Mouse (Mus musculus) CH12.LX (cell line): ENCODE measurements around the gene Nectin2. TPM values are rescaled to one million over a fixed set of nuclear protein-coding genes. Genes with fewer than 3 reads are reported as not detected.

Experiments used
- DNase-seq: peaks from one replicate; pipeline ENCODE4 v3.0.0-alpha.2; 2013; ENCODE audit errors: extremely low read depth
- H3K27ac ChIP-seq: 2 replicates; pipeline ENCODE4 v1.5.1; 2012; ENCODE audit warnings: low read depth, mild to moderate bottlenecking, control low read depth, moderate library complexity; ENCODE audit not compliant: insufficient read depth
- H3K27me3 ChIP-seq: replicated peaks from 2 replicates; pipeline ENCODE3; 2012; ENCODE audit warnings: inconsistent platforms
- H3K36me3 ChIP-seq, 2 experiments: replicated peaks in 1 of 2; 2 replicates each; pipeline versions ENCODE3 to v1.6.1; 2012; ENCODE audit warnings: inconsistent platforms in 1 of 2, low read length in 1 of 2, mild to moderate bottlenecking in 1 of 2, mixed read lengths in 1 of 2, moderate library complexity in 1 of 2; ENCODE audit not compliant: control insufficient read depth in 1 of 2, insufficient read depth in 1 of 2
- H3K4me1 ChIP-seq, 2 experiments: 2 replicates each; pipeline ENCODE4 v1.6.1; 2012; ENCODE audit warnings: inconsistent platforms in 1 of 2, moderate library complexity in 1 of 2; ENCODE audit not compliant: insufficient read depth in 2 of 2, control insufficient read depth in 1 of 2
- H3K4me2 ChIP-seq: 2 replicates; pipeline ENCODE4 v1.6.1; 2012; ENCODE audit warnings: low read depth, mild to moderate bottlenecking, control low read depth; ENCODE audit not compliant: poor library complexity, insufficient read depth, severe bottlenecking
- H3K4me3 ChIP-seq, 3 experiments: fragments of 150-350 bp in 1 of 3; sonication (generic) in 1 of 3; replicated peaks in 1 of 3; 2 replicates each; pipeline versions ENCODE3 to v1.5.1; 2011 to 2012; ENCODE audit warnings: low read depth in 2 of 3, low read length in 2 of 3, mild to moderate bottlenecking in 2 of 3, moderate library complexity in 2 of 3, control low read depth in 1 of 3, improper control_type of control experiment in 1 of 3, inconsistent platforms in 1 of 3, mixed read lengths in 1 of 3; ENCODE audit not compliant: poor library complexity in 1 of 3
- H3K79me2 ChIP-seq: replicated peaks from 2 replicates; pipeline ENCODE4 v1.6.1; 2012; ENCODE audit warnings: mild to moderate bottlenecking, moderate library complexity; ENCODE audit not compliant: control insufficient read depth, poor library complexity, insufficient read depth, severe bottlenecking; ENCODE audit errors: extremely low read depth
- H3K9ac ChIP-seq: 2 replicates; pipeline ENCODE4 v1.6.1; 2012; ENCODE audit warnings: low read depth, mild to moderate bottlenecking, control low read depth, moderate library complexity; ENCODE audit not compliant: insufficient read depth
- H3K9me3 ChIP-seq: replicated peaks from 2 replicates; pipeline ENCODE3; 2012; ENCODE audit warnings: low read length, inconsistent platforms, mixed read lengths
- CHD2 ChIP-seq: IDR thresholded peaks from 2 replicates; pipeline ENCODE4 v1.6.1; 2011; ENCODE audit warnings: low read length, improper control_type of control experiment
- ELF1 ChIP-seq: IDR thresholded peaks from 2 replicates; pipeline ENCODE4 v1.6.1; 2014; ENCODE audit warnings: low read depth, mild to moderate bottlenecking, inconsistent platforms, low read length, improper control_type of control experiment
- EP300 ChIP-seq: IDR thresholded peaks from 2 replicates; pipeline ENCODE4 v1.6.1; 2011; ENCODE audit warnings: low read length, improper control_type of control experiment
- ETS1 ChIP-seq: conservative IDR thresholded peaks from 2 replicates; pipeline ENCODE4 v1.6.1; 2012; ENCODE audit warnings: low read depth, mild to moderate bottlenecking, inconsistent platforms, low read length, improper control_type of control experiment, moderate library complexity
- GABPA ChIP-seq: IDR thresholded peaks from 2 replicates; pipeline ENCODE4 v1.6.1; 2012; ENCODE audit warnings: low read depth, low read length, improper control_type of control experiment, inconsistent platforms; ENCODE audit not compliant: insufficient replicate concordance
- HCFC1 ChIP-seq: IDR thresholded peaks from 2 replicates; pipeline ENCODE4 v1.6.1; 2012; ENCODE audit warnings: low read depth, mild to moderate bottlenecking, inconsistent platforms, low read length, improper control_type of control experiment
- IRF4 ChIP-seq: IDR thresholded peaks from 2 replicates; pipeline ENCODE4 v1.6.1; 2014; ENCODE audit warnings: low read depth, mild to moderate bottlenecking, inconsistent platforms, low read length, improper control_type of control experiment
- MAFK ChIP-seq: IDR thresholded peaks from 2 replicates; pipeline ENCODE4 v1.6.1; 2011; ENCODE audit warnings: low read length, improper control_type of control experiment; ENCODE audit not compliant: insufficient replicate concordance
- MAX ChIP-seq: IDR thresholded peaks from 2 replicates; pipeline ENCODE4 v1.6.1; 2011; ENCODE audit warnings: low read length, improper control_type of control experiment
- MAZ ChIP-seq: IDR thresholded peaks from 2 replicates; pipeline ENCODE4 v1.6.1; 2012; ENCODE audit warnings: low read depth, mild to moderate bottlenecking, inconsistent platforms, low read length, improper control_type of control experiment, moderate library complexity
- MXI1 ChIP-seq: IDR thresholded peaks from 2 replicates; pipeline ENCODE4 v1.6.1; 2011; ENCODE audit warnings: mild to moderate bottlenecking, low read depth, low read length, improper control_type of control experiment
- MYC ChIP-seq: IDR thresholded peaks from 2 replicates; pipeline ENCODE4 v1.6.1; 2011; ENCODE audit warnings: low read depth, mild to moderate bottlenecking, improper control_type of control experiment, low read length
- NELFE ChIP-seq: IDR thresholded peaks from 2 replicates; pipeline ENCODE4 v1.6.1; 2011; ENCODE audit warnings: low read depth, low read length, improper control_type of control experiment
- NRF1 ChIP-seq: IDR thresholded peaks from 2 replicates; pipeline ENCODE4 v1.6.1; 2014; ENCODE audit warnings: low read depth, mild to moderate bottlenecking, inconsistent platforms, low read length, improper control_type of control experiment, moderate library complexity
- PAX5 ChIP-seq: IDR thresholded peaks from 2 replicates; pipeline ENCODE4 v1.6.1; 2012; ENCODE audit warnings: low read length, inconsistent platforms, mixed read lengths
- POLR2A ChIP-seq: IDR thresholded peaks from 2 replicates; pipeline ENCODE4 v1.6.1; 2011; ENCODE audit warnings: low read depth, mild to moderate bottlenecking, improper control_type of control experiment, low read length
- RAD21 ChIP-seq: IDR thresholded peaks from 2 replicates; pipeline ENCODE4 v1.6.1; 2011; ENCODE audit warnings: low read depth, mild to moderate bottlenecking, low read length, improper control_type of control experiment, moderate library complexity
- RCOR1 ChIP-seq: conservative IDR thresholded peaks from 2 replicates; pipeline ENCODE4 v1.6.1; 2012; ENCODE audit warnings: low read depth, mild to moderate bottlenecking, inconsistent platforms, low read length, improper control_type of control experiment
- SIN3A ChIP-seq: IDR thresholded peaks from 2 replicates; pipeline ENCODE4 v1.6.1; 2012; ENCODE audit warnings: low read length, improper control_type of control experiment, inconsistent platforms
- SMC3 ChIP-seq: IDR thresholded peaks from 2 replicates; pipeline ENCODE4 v1.6.1; 2011; ENCODE audit warnings: low read depth, low read length, improper control_type of control experiment
- TBP ChIP-seq: conservative IDR thresholded peaks from 2 replicates; pipeline ENCODE4 v1.6.1; 2011; ENCODE audit warnings: low read depth, low read length, improper control_type of control experiment
- TCF12 ChIP-seq: IDR thresholded peaks from 2 replicates; pipeline ENCODE4 v1.6.1; 2014; ENCODE audit warnings: low read depth, mild to moderate bottlenecking, inconsistent platforms, low read length, improper control_type of control experiment
- UBTF ChIP-seq: IDR thresholded peaks from 2 replicates; pipeline ENCODE4 v1.6.1; 2012; ENCODE audit warnings: low read depth, mild to moderate bottlenecking, inconsistent platforms, low read length, improper control_type of control experiment, moderate library complexity
- USF1 ChIP-seq: IDR thresholded peaks from 2 replicates; pipeline ENCODE4 v1.6.1; 2014; ENCODE audit warnings: low read depth, mild to moderate bottlenecking, inconsistent platforms, low read length, improper control_type of control experiment
- USF2 ChIP-seq: conservative IDR thresholded peaks from 2 replicates; pipeline ENCODE4 v1.6.1; 2011; ENCODE audit warnings: low read depth, low read length, improper control_type of control experiment
- ZC3H11A ChIP-seq: IDR thresholded peaks from 2 replicates; pipeline ENCODE4 v1.6.1; 2012; ENCODE audit warnings: low read depth, mild to moderate bottlenecking, inconsistent platforms, low read length, improper control_type of control experiment
- ZKSCAN1 ChIP-seq: IDR thresholded peaks from 2 replicates; pipeline ENCODE4 v1.6.1; 2012; ENCODE audit warnings: low read depth, inconsistent platforms, low read length, improper control_type of control experiment, borderline replicate concordance
- ZMIZ1 ChIP-seq: IDR thresholded peaks from 2 replicates; pipeline ENCODE4 v1.6.1; 2012; ENCODE audit warnings: low read depth, mild to moderate bottlenecking, inconsistent platforms, low read length, improper control_type of control experiment
- ZNF384 ChIP-seq: IDR thresholded peaks from 2 replicates; pipeline ENCODE4 v1.6.1; 2012; ENCODE audit warnings: low read depth, low read length, improper control_type of control experiment, inconsistent platforms
- dilution Hi-C: fragments of 300-500 bp; cut with MboI; formaldehyde crosslinking; loops from 2 replicates; pipeline ENCODE4 v1.14.3; 2020; ENCODE audit warnings: low sequenced_read_pairs; ENCODE audit not compliant: extremely low pct_unique_long_range_greater_than_20kb, extremely low pct_ligation_motif_present
- in situ Hi-C: fragments of 300-500 bp; cut with MboI; formaldehyde crosslinking; loops from 3 replicates; pipeline ENCODE4 v1.14.3; 2019; ENCODE audit warnings: low sequenced_read_pairs, low pct_ligation_motif_present, low pct_unique_long_range_greater_than_20kb, mixed read lengths
- polyA plus RNA-seq: library from polyadenylated mRNA; unstranded; fragments of >175 nt; gene quantifications from 2 replicates; pipeline ENCODE4 v1.2.1, GENCODE M21; 2012; ENCODE audit warnings: low read depth; ENCODE audit not compliant: insufficient read length
- total RNA-seq, 2 experiments: library from RNA; depleted of rRNA; stranded (reverse); fragments of 300-350 nt in 1 of 2; fragments of >200 nt in 1 of 2; gene quantifications; 2 replicates each; pipeline ENCODE4 v1.2.3; 2012 to 2014

Gene Nectin2
- total and polyA plus RNA-seq, 3 experiments, result 3.0 to 14.1 (median 6.3) TPM

- Histone ChIP-seq H3K9ac (no peak overlapping the region), H3K36me3 (no peaks in the 10 kb centered on the region), H3K79me2 (no peaks in the 10 kb centered on the region), H3K27ac (no peak overlapping the region), H3K4me1 (peaks cover 9 to 33% of the 10 kb centered on the region in 2 experiments), H3K4me3 (no peak overlapping the region), H3K9me3 (peaks cover 3% of the 10 kb centered on the region), H3K27me3 (peaks cover 14% of the 10 kb centered on the region), H3K4me2 (no peak overlapping the region)
- TF ChIP-seq SMC3, result no peak
- no peak for TF ChIP-seq USF1
- no peak for TF ChIP-seq MYC
- no peak for TF ChIP-seq ZNF384
- no peak for TF ChIP-seq ZMIZ1
- no peak for TF ChIP-seq SIN3A
- TF ChIP-seq MXI1, result no peak
- no peak for TF ChIP-seq HCFC1
- no peak for TF ChIP-seq GABPA
- TF ChIP-seq EP300, result no peak
- no peak for TF ChIP-seq MAFK
- TF ChIP-seq ZKSCAN1, result no peak
- no peak for TF ChIP-seq POLR2A
- TF ChIP-seq RCOR1, result no peak
- TF ChIP-seq PAX5, result no peak
- dilution Hi-C loops, result no loop called here
- no peak for DNase-seq
- in situ Hi-C loops, result loop anchor here (5.0 kb wide), 1 partner anchor 36 kb away; no protein-coding TSS in a partner anchor
Measured at GRCm38 (mm10) chr7:19751070-19751383, 744 bp upstream of the Nectin2 start.

- dilution Hi-C loops, result no loop called here
- no peak overlapping the region for H3K27ac ChIP-seq
- H3K79me2 ChIP-seq, result no peaks in the 10 kb centered on the region
- no peak for TF ChIP-seq CHD2
- peak; percentile 49; the same call in 1 of the 2 replicates for TF ChIP-seq MAX
- no peak for TF ChIP-seq PAX5
- TF ChIP-seq ZMIZ1, result no peak
- TF ChIP-seq USF2, result no peak
- no peak for TF ChIP-seq UBTF
- TF ChIP-seq POLR2A, result peak; percentile 40; the same call in 1 of the 2 replicates
- peak; percentile 59 for TF ChIP-seq HCFC1
- peak; percentile 73; the same call in 1 of the 2 replicates for TF ChIP-seq MXI1
- TF ChIP-seq ZC3H11A, result no peak
- peak; percentile 84 for TF ChIP-seq ELF1
- TF ChIP-seq USF1, result no peak
- no peak for TF ChIP-seq ZNF384
- 0 out of 2 replicates have a peak, but pooled peaks have one; percentile 41 for TF ChIP-seq MYC
- TF ChIP-seq RCOR1, result no peak
- 0 out of 2 replicates have a peak, but pooled peaks have one; percentile 40 for TF ChIP-seq NELFE
- peak; percentile 59 for TF ChIP-seq RAD21
- no peak; the same call in 1 of the 2 replicates for TF ChIP-seq NRF1
- TF ChIP-seq GABPA, result no peak
- TF ChIP-seq MAZ, result peak; percentile 63; the same call in 1 of the 2 replicates
- no peak for TF ChIP-seq ETS1
- TF ChIP-seq SIN3A, result peak; percentile 23
- TF ChIP-seq MAFK, result no peak
- TF ChIP-seq TBP, result 0 out of 2 replicates have a peak, but pooled peaks have one; percentile 37
- no peak for TF ChIP-seq IRF4
- peak; percentile 10; the same call in 1 of the 2 replicates for TF ChIP-seq TCF12
Measured at GRCm38 (mm10) chr7:19749389-19750216, 680 bp downstream of the Nectin2 start.

More at GRCm38 (mm10) chr7:19749389-19750216, 680 bp downstream of the Nectin2 start:
- Histone ChIP-seq H3K4me3 (peak overlapping the region; percentile 72 to 74 (median 73)), H3K36me3 (peaks cover 0 to 1% of the 10 kb centered on the region in 2 experiments), H3K9me3 (no peaks in the 10 kb centered on the region), H3K27me3 (peaks cover 14% of the 10 kb centered on the region), H3K9ac (peak overlapping the region; percentile 77), H3K4me1 (peaks cover 9 to 33% of the 10 kb centered on the region in 2 experiments), H3K4me2 (peak overlapping the region; percentile 99)
- in situ Hi-C loops, result loop anchor here (5.0 kb wide), 1 partner anchor 38 kb away; no protein-coding TSS in a partner anchor
- peak; percentile 98 for DNase-seq
